Mouse (Mus musculus) 3134 (cell line): ENCODE results near the gene Zfp820.
"Not testable (repeated sequence)": the region's sequence is repeated elsewhere in the genome, so short reads cannot be mapped to it uniquely, and the experiment has no call there.

ENCODE experiments used
- DNase-seq: peaks from one replicate; pipeline ENCODE4 v3.0.0-alpha.2; 2011; ENCODE audit warnings: low spot score; ENCODE audit not compliant: insufficient read length; ENCODE audit errors: extremely low read depth

Zfp820 gene

GRCm38 (mm10) chr17:21845545-21846321 is at the start of gene Zfp820:
Gene Zfp820, minus strand, starts transcription at chr17:21845772.
- peak; percentile 73 for DNase-seq

GRCm38 (mm10) chr17:21871256-21871655 is 25.7 kb upstream of the Zfp820 start:
- DNase-seq: no peak

GRCm38 (mm10) chr17:21846322-21846582 is 680 bp upstream of the Zfp820 start:
- DNase-seq: peak; percentile 8

GRCm38 (mm10) chr17:21838510-21838909 is 7.1 kb downstream of the Zfp820 start:
- no peak for DNase-seq

- DNase-seq: not testable (repeated sequence)
These were observed 44.2 kb downstream of the Zfp820 start for GRCm38 (mm10) chr17:21801373-21801772.

GRCm38 (mm10) chr17:21792256-21792655 is 53.3 kb downstream of the Zfp820 start:
- DNase-seq: no peak

GRCm38 (mm10) chr17:21770336-21770735 is 75.2 kb downstream of the Zfp820 start:
- no peak for DNase-seq
